In the genomic region with DNA sequence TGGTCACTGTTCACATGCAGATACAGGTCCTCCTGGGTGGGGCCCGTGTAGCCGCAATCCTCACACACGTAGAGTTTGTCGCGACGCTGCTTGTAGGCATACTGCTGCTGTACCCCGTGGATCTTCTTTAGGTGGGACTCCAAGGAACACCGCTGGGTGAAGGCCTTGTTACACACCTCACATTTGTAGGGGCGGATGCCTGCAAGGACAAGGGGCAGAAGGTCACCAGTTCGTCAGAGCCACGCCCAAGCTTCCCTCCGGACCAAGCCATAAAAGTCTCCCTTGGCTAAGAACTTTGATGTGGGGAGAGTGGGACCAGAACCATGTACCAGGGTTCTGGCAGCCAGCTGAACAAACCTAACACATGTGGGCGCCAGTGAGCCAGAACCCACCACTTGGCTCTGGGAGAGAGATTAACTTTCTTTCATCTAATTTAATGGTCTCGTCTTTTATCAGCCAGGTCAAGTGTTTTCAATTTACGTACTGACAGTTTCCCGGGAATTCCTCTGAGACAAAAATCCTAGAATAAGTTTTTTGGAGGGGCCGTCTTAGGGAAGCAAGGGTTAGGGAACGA, we compare ENCODE assay signal across 19 mouse cellular contexts. TPM values are rescaled to one million over a fixed set of nuclear protein-coding genes. Genes with fewer than 3 reads are reported as not detected.
DNase-seq lines count a peak whose midpoint lies in the region; ATAC-seq and TF ChIP-seq lines count a peak whose summit lies in the region.
"Had no signal": no experiment of that assay in that cellular context is flagged by ENCODE, and none has a peak within 500 bp of the region (broad histone marks: within the 10 kb centered on the region; RNA-seq: fewer than 3 reads in every experiment).

No protein-coding gene starts in this region.

- no peak for ATAC-seq in CD4-positive, CD25-positive, alpha-beta regulatory T cell, adult 4 months
- no peak for ATAC-seq in kidney, embryonic 14.5 days (ENCODE audit: low FRiP score, low TSS enrichment)
- ATAC-seq: activated CD4-positive, CD25-positive, alpha-beta regulatory T cell, adult 4 months; forebrain, embryonic 16.5 days had no signal

- no peaks in the 10 kb centered on the region for H3K36me3 ChIP-seq in kidney, embryonic 14.5 days (ENCODE audit: control insufficient read depth, insufficient read depth, low read length)
- H3K36me3 ChIP-seq: G1E; stomach, embryonic 15.5 days had no signal

- TF ChIP-seq CTCF in lung, adult 2 months (IDR thresholded peaks at IDR 0.05; ENCODE audit: insufficient read depth, low read length) = peak; percentile 23; the same call in 1 of the 2 replicates

- no peaks in the 10 kb centered on the region for H3K9me3 ChIP-seq in kidney, embryonic 14.5 days (ENCODE audit: control insufficient read depth, low read length)
- H3K9me3 ChIP-seq: G1E; megakaryocyte, embryonic 14.5 days; stomach, embryonic 15.5 days had no signal

- H3K4me3 ChIP-seq in kidney, embryonic 14.5 days (ENCODE audit: low read length) = no peak overlapping the region
- H3K4me3 ChIP-seq in lung, adult 2 months (replicated peaks; ENCODE audit: extremely low read depth, low read depth, low read length) = no peak overlapping the region
- H3K4me3 ChIP-seq: megakaryocyte, embryonic 14.5 days; stomach, embryonic 15.5 days had no signal

- DNase-seq in CD4-positive, CD25-positive, alpha-beta regulatory T cell, adult 2 months (ENCODE audit: low read depth, low spot score) = peak; percentile 12
- peak; percentile 13 for DNase-seq in kidney, adult 9 months
- DNase-seq in lung, adult 2 months = no peak
- no peak for DNase-seq in lung, postnatal 14 days
- DNase-seq in ZHBTc4 (ENCODE audit: low read depth, low spot score) = peak; percentile 72
- DNase-seq in ovary, postnatal 10 days (ENCODE audit: low spot score) = no peak
- DNase-seq: cerebellum, postnatal 36 days; gastrocnemius, postnatal 14 days; heart, postnatal 14 days; lung, embryonic 14.5 days; thymus, postnatal 36 days had no signal

- H3K4me1 ChIP-seq in kidney, embryonic 14.5 days (ENCODE audit: control insufficient read depth, insufficient read depth, low read length) = no peaks in the 10 kb centered on the region
- H3K4me1 ChIP-seq in lung, adult 2 months (ENCODE audit: control insufficient read depth, insufficient read depth, low read length) = no peaks in the 10 kb centered on the region
- H3K4me1 ChIP-seq: stomach, embryonic 15.5 days had no signal

- no peak overlapping the region for H3K9ac ChIP-seq in kidney, embryonic 14.5 days (ENCODE audit: low read depth, low read length)
- H3K9ac ChIP-seq: lung, embryonic 14.5 days; stomach, embryonic 15.5 days had no signal

- no peak overlapping the region for H3K4me2 ChIP-seq in kidney, embryonic 14.5 days (replicated peaks; ENCODE audit: low read depth, low read length)
- H3K4me2 ChIP-seq: lung, embryonic 14.5 days; stomach, embryonic 15.5 days had no signal

- H3K27me3 ChIP-seq in kidney, embryonic 14.5 days (ENCODE audit: control insufficient read depth, insufficient read depth, low read length) = no peaks in the 10 kb centered on the region
- H3K27me3 ChIP-seq: stomach, embryonic 15.5 days had no signal

- WGBS in kidney, embryonic 14.5 days = 65% methylated on average over 18 of the region's 18 CpGs
- WGBS in lung, adult 2 months = 71% methylated on average over 18 of the region's 18 CpGs

- no peak for TF ChIP-seq POLR2A in lung, adult 2 months (IDR thresholded peaks at IDR 0.05; ENCODE audit: borderline replicate concordance, extremely low read depth, low read depth, low read length)

- H3K27ac ChIP-seq in kidney, embryonic 14.5 days (ENCODE audit: low read depth, low read length) = no peak overlapping the region
- H3K27ac ChIP-seq: stomach, embryonic 15.5 days had no signal

RNA-seq across cellular contexts. Expression of a gene that starts 26.1 kb away (rescaled TPM):
- not detected for polyA plus RNA-seq in CD4-positive, CD25-positive, alpha-beta regulatory T cell, adult 4 months (2017; shearing (Covaris generic))
- polyA plus RNA-seq in kidney, embryonic 14.5 days (2014; fragmentation: Nextera tagmentation; extraction: Ambion mirVana) = 1.8 and 2.1 TPM in 2 replicates
- 6.7 and 7.4 TPM in 2 replicates for polyA plus RNA-seq in lung, adult 2 months (2012; rRNA removed)
- polyA plus RNA-seq: activated CD4-positive, CD25-positive, alpha-beta regulatory T cell, adult 4 months; forebrain, embryonic 16.5 days; G1E; neural tube, embryonic 14.5 days had no signal

RNA-seq across cellular contexts. Expression of a gene that starts 35.1 kb away (rescaled TPM):
- polyA plus RNA-seq in CD4-positive, CD25-positive, alpha-beta regulatory T cell, adult 4 months (2017; shearing (Covaris generic)) = 10 to 100 TPM; 57.7 to 79.5 TPM
- 138 and 155 TPM in 2 replicates for polyA plus RNA-seq in kidney, embryonic 14.5 days (2014; fragmentation: Nextera tagmentation; extraction: Ambion mirVana)
- 29.7 and 34.7 TPM in 2 replicates for polyA plus RNA-seq in lung, adult 2 months (2012; rRNA removed)

RNA-seq across cellular contexts. Expression of a gene that starts 35.3 kb away (rescaled TPM):
- polyA plus RNA-seq in CD4-positive, CD25-positive, alpha-beta regulatory T cell, adult 4 months (2017; shearing (Covaris generic)) = 10 to 100 TPM in 1 of 2 experiments, 1 to 10 TPM in 1; 7.7 to 13.6 TPM
- polyA plus RNA-seq in kidney, embryonic 14.5 days (2014; fragmentation: Nextera tagmentation; extraction: Ambion mirVana) = 20.2 and 21.9 TPM in 2 replicates
- polyA plus RNA-seq in lung, adult 2 months (2012; rRNA removed) = 2.6 and 3.9 TPM in 2 replicates

Comparison
In these comparisons a context has a peak if more than half of its experiments do, and no peak if none do; other contexts are left out.
1. DNase-seq: peak in CD4-positive, CD25-positive, alpha-beta regulatory T cell, adult 2 months (single experiment), kidney, adult 9 months (single experiment) and ZHBTc4 (single experiment); none in lung, adult 2 months (single experiment), lung, postnatal 14 days (single experiment) and ovary, postnatal 10 days (single experiment).